Mouse (Mus musculus): ENCODE data around the gene Uhmk1.

The Uhmk1 gene

DNA sequence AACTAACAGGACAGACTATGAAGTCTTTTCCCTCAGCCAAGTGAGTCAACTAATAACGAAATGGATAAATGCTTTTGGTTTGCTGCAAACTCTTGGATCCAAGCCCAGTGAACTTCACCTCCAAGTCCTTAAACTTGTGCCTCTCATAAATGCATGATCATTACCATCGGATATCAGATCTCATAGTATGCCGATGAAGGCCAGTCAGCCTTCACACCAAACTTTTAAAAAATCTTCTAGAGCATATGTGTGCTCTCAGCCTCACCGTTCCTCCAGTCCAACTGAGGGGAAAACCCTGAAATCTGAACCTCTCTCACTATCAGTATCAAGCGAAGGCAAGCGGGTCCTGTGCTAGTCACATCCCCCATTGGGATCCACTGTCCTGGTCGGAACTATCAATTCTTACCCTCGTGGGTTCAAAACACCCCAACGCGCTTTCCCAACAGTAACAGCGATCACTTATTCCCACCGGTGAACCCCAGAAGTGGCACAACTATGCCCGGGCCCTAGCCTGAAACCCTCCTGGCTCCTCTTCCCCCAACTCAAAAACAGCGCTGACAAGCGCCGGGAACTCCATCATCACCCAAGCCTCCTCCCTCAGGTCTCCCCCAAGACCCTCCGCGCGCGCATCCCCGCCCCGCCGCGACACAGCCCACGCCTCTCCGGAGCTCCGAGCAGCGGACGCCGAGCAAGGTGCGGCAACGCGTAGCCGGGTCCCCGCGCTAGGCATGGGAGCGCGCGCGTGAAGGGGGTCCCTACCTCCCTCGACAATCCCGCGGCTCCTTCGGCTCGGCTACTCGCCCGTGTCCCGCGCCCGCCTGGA is 41.0 kb downstream of the Uhmk1 start:
- peak; percentile 20 for DNase-seq

DNA sequence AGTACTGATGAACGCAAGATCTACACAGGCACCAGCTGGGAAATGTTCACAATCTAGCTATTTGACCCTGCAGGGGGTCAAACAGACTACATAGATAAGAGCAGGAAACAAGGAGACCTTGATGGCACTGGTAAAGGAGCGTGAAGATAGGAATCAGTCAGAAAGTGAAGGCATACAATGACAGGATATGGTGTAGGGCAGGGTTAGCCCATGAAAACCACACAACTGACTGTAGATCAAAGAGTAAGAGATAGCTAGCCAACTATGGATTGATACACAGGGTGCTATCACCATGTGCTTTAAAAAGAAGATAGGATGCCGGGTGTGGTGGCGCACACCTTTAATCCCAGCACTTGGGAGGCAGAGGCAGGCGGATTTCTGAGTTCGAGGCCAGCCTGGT is 47.4 kb downstream of the Uhmk1 start:
- DNase-seq: no peak

DNA sequence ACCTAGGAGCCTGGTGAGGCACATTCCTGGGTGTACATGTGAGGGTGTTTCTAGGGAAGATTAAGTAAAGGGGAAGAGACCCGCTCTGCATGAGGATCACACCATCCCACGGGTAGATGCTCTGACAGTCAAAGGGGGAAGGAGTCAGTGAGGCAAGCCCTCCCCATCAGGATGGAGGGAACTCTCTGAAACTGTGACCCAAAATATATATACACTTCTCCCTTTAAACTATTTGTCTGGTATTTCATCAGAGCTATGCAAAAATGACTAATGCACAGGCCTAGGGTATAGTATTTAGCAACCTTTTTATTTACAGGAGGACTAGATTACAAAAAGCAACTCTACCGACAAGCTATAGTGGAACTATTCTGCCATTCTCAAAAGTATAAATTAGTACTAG is 50.3 kb downstream of the Uhmk1 start:
- no peak for DNase-seq

GRCm38 (mm10) chr1:170164053-170164614 is 51.1 kb downstream of the Uhmk1 start:
- no peak for DNase-seq

DNA sequence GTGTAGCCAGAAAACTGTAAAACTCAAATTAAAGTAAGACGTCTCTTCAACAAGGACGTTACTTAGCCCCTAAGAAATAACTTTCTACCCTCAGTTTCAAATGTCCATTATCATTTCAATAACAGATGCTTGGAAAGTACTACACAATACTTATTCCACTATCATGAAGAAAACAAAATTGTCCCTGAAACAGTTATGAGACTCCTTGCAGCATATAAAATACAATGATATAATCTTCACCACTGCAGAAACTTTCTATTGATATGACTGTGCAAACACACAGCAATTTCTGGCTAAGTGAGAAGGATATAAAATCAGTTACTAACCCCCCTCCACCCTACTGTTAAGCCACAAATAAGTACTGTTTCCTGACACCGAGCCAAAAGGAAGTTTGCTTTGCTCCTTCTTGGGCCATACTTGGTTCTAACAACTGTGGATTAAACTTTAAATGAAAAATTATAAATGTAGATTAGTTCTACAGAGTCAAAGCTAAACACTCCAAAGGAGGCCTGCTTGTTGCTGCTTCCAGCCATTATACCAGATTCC is 51.7 kb downstream of the Uhmk1 start:
- DNase-seq: peak; percentile 14

GRCm38 (mm10) chr1:170161852-170162251 is 53.3 kb downstream of the Uhmk1 start:
- DNase-seq: peak; percentile 57

DNA sequence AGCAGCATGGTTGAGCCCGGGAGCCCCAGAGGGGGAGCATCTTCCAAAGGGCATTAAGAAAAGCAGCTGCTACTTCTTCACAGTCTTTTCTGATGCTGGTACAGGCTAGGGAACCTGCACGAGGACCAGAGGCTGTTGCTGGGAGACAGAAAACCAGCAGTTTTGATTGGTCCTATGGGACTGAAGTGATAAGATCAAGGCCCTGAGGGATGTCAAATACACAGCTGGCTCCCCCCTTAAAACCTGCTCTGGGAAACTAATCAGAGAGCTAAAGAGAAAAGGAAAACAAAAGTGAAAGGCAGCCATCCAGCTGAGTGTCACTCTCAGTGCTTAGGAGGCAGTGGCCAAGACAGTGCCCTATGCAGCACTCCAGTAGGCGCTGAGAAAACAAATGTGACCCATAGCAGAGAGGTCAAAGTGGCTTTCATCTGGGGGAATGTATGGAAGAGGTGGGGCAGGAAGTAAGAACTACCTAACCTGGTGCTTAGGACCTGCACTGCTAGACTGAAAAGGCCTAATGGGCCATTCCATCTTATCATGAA is 54.7 kb downstream of the Uhmk1 start:
- DNase-seq: no peak

- DNase-seq: no peak
These were observed 55.5 kb downstream of the Uhmk1 start for GRCm38 (mm10) chr1:170159707-170160106.

GRCm38 (mm10) chr1:170155761-170156160 is 59.4 kb downstream of the Uhmk1 start:
- no peak for DNase-seq

- no peak for DNase-seq
These were observed 59.9 kb downstream of the Uhmk1 start for GRCm38 (mm10) chr1:170155298-170155697.

GRCm38 (mm10) chr1:170153986-170154385 is 61.2 kb downstream of the Uhmk1 start:
- DNase-seq: no peak

DNA sequence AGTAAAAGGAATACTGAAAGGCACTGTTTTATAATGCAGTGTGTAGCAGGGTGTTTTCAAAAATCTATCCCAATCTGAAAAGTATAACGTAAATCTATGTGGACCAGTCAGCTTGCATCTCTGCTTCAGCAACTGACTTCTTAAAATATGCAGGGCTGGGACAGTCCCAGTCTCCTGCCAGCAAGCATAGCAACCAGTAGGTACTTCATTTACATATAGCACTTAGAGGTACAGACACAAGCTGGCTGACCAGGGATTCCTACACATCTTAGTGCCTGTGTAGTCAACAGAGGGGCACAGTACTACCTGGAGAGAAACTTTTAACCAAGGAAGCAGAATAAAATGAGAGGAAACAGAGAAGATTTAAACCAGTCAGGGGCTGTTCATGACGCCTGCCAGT is 62.6 kb downstream of the Uhmk1 start:
- no peak for DNase-seq

GRCm38 (mm10) chr1:170150870-170151269 is 64.3 kb downstream of the Uhmk1 start:
- DNase-seq: no peak

- no peak for DNase-seq
These were observed 65.4 kb downstream of the Uhmk1 start for GRCm38 (mm10) chr1:170149756-170150155.

GRCm38 (mm10) chr1:170148536-170148935 is 66.7 kb downstream of the Uhmk1 start:
- DNase-seq: no peak

DNA sequence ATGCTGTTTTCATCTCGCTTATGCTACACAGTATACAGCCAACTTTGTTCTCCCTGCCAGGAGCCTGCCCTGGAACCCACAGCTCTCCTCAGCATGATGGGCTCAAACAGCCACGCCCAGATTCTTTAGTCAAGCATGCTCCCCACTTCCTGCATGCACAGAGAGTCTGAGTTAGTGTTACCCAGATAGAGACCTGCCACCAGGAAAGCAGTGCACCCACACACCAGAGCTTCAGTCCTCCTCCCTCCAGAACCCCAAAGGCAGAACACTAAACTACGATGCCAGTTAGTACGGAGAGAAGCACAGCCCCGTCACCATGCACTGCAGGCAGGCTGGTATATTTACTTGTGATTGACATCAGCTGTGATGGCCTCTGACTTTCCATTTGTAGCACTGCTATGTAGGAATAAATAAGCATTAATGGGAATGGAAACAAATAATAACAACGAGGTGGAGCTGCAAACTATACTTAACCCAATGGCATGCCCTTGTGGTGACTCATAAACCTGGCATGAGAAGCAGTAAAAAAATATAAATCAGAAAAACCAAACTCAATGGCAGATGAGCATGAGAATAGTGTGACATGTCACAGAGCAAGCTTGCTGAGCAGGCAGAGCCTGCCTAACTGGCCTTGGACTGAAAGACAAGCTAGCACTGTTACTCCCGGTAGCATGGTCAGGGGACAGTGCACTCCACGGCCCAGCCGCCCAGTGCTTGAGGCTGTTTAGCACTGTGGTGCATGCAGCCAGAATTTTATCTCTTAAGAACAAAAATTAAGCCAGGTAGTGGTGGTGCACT is 67.3 kb downstream of the Uhmk1 start:
- DNase-seq: no peak

DNA sequence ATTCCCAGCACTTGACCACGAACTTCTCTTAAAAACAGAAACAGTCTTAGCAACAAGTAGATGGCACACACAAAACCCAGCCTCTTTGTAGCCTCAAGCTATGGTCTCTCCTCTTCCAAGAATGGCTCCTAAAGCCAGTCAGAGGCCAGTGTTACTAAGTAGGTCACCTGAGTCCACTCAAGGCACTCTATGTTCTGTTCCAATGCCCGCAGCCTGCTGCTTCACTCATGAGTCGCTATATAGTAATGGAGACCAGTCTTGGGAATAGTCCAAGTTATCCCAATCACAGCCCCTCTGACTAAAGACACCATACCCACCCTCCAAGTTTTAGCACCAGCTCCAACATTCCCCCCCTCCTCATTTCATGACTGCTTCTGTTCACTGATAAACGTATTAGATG is 69.6 kb downstream of the Uhmk1 start:
- no peak for DNase-seq
